Mouse (Mus musculus): Measurements from ENCODE around the gene Qdpr. TPM values are rescaled to one million over a fixed set of nuclear protein-coding genes. Genes with fewer than 3 reads are reported as not detected.
"Not testable (repeated sequence)": the region's sequence is repeated elsewhere in the genome, so short reads cannot be mapped to it uniquely, and the experiment has no call there.

Gene Qdpr
- total RNA-seq, 2 experiments from 2014 or later, result 54.0 to 57.9 TPM

DNA sequence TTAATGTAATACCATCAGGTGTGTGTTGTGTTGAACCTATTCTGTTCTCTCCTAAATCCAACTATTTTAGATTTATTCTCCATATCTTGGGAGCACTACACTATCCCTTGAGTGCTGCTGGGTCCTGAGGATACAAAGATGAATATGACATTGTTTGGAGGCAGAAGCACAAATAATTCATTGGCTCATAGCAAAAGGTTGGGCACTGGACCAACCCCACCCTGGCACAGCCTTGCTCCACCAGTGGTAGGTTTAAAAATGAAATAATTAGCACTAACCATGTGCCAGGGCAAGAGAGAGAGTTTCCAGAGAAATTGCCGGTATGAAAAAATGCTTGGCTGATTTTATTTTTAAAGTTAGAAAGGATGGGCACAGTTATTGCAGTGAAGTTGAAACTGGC is 23.5 kb upstream of the Qdpr start:
- intact Hi-C loops (cut with DNase I), result loop anchor here (2.0 to 10.0 kb wide), 2 partner anchors 195 to 871 kb away; partner anchors contain the start of gene Ncapg
- DNase-seq, result no peak

DNA sequence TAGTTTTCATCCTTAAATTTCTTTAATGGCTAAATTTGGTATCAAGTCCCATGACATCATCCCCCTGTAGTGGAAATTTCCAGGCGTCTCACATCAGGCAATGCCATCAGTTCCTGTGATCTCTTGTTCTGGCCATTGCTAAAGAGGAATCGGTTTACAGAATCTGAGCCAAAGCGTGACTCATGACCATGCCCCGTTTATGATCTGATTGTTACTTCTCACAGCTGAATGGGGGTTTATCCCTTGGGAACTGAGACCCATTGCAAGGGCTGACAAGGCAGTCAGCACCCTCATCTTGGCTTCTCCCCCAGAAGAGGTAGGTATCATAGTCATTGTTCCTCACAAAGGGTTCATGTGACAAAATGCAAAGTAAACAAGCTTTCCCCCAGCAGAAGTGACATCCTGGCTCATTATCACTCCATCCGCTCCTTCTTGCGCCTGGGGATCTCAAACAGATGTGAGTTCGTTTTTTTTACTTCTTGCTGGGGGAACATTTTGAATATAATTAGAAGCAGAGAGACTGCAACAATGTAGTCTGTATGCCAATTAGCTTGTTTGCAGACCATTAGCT is 22.9 kb upstream of the Qdpr start:
- no peak for DNase-seq
- intact Hi-C loops (cut with DNase I), result loop anchor here (2.0 to 10.0 kb wide), 2 partner anchors 196 to 872 kb away; partner anchors contain the start of gene Ncapg

DNA sequence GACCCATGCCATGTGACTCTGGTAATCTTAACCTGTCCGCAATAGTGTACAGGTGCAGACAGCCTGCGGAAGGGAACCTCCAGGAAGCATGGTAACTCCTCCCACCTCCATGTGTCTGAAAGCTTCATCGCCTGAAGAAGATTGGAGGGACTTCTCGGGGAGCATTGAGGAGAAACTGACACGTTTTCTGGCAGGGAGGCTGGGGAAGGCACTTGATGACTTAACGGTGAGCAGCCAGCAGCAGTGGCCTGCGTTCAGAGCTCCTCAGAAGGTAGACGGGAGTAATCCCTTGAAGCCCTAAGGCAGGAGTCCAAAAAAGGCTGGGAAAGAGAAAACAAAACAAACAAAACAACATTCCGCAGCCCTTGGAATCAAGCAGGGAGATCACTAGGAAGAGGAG is 4.4 kb upstream of the Qdpr start:
- intact Hi-C loops (cut with DNase I), result loop anchor here (5.0 kb wide), 1 partner anchor 38 kb away; the partner anchor contains the start of gene Lap3

DNA sequence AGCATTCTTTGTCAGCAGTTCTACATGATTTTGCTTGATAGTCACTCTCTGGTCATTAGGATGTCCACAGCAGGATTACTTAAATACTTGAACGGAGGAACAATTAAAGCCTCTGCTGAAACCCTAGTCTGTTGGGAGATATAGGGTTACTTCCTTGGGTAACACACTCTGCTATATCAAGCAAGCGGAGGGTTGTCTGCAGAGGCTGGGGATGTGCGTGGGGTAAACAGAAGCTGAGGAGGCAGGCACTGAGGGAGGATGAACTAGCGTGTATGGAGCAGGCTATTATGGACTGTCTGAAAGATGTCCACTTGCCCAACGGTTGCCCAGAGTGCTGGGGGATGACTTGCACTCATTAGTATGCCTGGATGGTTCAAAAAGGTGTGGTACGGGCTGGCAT is 3.4 kb upstream of the Qdpr start, which contains the start of gene Clrn2:
Gene Clrn2 (plus strand): TSS at position 301 of the 400 bp plus-strand sequence.
- no peak for DNase-seq
- intact Hi-C loops (cut with DNase I), result loop anchor here (5.0 kb wide), 1 partner anchor 39 kb away; the partner anchor contains the start of gene Lap3

More for the DNA sequence above, 4.4 kb upstream of the Qdpr start:
- no peak for DNase-seq

DNA sequence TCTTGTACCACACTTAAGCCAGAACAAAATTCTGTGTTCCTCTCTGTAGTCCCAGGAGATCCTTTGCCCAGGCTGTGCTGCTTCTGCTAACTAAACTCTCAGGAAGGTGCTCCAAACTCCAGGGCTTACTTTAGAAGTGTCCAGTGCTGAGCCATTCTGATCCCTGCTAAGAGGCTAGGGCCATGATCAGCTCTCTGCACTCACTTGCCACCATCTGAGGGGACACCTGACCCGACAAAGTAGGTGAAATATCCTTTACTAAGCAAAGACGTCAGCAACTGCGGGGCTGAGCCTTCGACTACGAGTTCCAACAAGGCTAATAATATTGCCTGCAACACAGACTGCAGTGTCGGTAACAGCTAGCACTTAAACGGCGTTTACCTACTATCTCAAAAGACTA is 830 bp downstream of the Qdpr start:
- intact Hi-C loops (cut with DNase I), result loop anchor here (10.0 kb wide), 1 partner anchor 406 kb away; the partner anchor contains the start of gene Lcorl
- DNase-seq, result no peak

DNA sequence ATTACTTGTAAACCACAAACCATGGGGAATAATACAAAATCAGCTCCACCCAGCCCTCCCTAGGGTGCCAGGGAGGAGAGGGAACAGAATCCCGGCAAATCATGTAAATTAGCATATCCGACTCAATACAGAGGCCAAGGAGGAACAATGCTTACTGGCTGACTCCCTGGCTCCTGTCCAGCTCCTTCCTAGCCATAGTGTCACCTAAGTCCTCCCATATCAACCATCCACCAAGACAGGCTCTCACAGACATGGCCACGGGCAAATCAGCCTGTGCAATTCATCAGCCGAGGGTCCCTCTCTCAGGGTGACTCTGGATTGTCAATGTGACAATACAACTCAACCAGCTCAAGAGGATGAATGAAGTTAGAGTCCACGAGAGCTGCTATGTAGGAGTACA is 1.4 kb downstream of the Qdpr start:
- intact Hi-C loops (cut with DNase I), result loop anchor here (10.0 kb wide), 1 partner anchor 406 kb away; the partner anchor contains the start of gene Lcorl
- no peak for DNase-seq

DNA sequence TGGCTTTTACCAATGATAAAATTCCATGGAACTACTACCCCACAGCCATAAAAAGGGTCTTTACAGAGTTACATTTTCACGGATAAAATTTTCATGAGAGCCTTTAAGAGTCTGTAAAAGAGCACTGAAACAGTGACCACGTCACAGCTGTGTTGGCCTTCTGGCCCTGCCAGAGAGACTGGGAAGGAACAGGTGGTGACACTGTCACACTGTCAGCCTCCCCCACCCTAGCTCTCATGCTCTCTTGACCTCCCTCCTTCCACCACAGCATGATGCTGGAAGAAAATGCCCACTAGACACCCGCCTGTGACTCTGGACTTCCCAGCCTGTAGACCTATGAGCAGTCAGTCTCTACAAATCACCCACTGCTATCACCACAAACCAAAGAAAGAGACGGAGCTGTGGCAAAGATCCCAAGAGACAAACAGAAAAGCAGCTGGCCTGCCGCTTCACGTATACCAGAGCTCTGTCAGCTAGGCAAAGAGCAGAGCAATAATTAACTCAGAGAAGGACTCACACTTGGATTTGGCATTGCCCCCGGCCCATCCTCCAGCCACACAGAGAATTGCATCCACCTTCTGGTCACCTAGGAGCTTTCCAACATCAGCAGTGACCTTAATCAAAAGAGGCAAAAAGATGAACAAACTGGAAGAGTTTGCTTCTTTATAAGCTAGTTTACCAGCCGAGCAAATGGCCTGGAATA is 5.8 kb downstream of the Qdpr start:
- intact Hi-C loops (cut with DNase I), result loop anchor here (10.0 kb wide), 1 partner anchor 411 kb away; the partner anchor contains the start of gene Lcorl
- no peak for DNase-seq

DNA sequence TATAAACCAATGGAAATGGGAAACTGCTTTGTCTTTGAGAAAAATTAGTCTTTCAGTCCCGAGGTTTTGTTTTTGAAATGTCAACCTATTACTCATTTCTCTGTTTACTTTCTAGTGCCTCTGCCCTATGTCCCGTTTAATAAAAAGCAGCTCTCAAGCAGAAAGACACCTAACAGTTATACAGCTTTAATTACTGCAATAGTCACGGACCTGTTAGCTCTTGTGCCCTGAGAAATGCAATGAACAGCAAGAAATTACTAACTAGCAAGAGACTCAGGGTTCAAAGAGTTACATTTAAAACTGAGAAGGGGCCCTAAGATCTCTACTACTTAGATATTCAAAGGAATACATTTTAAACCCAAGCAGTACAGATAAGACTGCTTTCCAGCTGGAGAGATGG is 8.3 kb downstream of the Qdpr start:
- intact Hi-C loops (cut with DNase I), result loop anchor here (10.0 kb wide), 1 partner anchor 413 kb away; the partner anchor contains the start of gene Lcorl
- DNase-seq, result no peak

DNA sequence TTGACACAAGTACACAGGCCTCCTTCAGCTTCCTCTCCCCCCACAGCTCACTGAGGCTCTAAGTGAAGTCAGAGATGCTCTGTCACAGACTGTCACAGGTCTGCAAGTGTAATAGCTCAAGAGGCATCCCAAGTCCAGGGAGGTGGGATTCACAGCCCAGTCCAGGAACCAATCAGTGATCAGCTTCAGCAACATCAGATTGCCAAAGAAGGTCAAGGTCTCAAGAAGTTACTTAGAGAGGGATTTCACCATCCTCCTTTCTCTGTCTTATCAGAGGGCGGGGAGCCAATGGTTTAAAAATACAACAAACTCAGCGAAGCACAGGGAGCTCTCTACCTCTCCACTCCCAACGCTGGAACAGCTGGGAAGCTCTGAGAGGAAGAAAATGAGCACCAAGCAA is 8.9 kb downstream of the Qdpr start:
- intact Hi-C loops (cut with DNase I), result loop anchor here (10.0 kb wide), 1 partner anchor 414 kb away; the partner anchor contains the start of gene Lcorl
- no peak for DNase-seq

DNA sequence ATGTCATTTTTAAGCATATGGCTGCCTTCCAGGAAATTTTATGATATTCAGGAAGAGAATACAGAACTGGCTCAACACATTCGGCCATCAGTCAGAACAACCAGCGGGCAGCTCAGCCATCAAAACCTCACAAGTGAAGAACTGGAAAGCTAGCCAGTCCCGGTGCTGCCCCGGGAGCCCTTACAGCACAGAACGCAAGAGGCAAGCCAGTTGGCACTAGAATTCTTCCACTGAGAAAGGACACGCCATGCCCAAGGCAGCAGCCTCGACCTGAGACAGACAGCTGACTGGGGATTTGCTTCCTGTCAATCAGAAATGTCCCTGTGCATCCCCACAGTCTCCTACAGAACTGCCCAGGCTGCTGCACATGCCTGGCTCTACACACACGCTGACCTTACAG is 11.7 kb downstream of the Qdpr start:
- DNase-seq, result no peak

DNA sequence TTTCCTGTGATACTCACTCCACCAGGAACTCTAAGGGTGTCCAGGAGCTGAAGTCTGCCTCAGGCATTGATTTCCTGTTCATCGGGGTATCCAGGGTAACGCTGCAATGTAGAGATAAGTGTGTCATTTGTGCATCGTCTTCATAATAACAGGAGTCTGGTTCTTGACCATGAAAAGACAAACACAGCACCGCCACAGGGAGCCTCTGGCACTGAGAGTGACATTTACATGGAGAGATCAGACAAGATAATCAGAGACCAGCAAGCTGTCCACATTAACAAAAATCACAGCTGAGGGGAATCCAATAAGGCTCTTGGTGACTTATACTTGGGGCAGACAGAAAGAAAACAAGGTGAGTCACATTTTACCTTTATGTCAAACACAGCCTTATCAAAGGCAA is 12.2 kb downstream of the Qdpr start:
- no peak for DNase-seq
- intact Hi-C loops (cut with DNase I), result no loop called here

More for the DNA sequence above, 11.7 kb downstream of the Qdpr start:
- intact Hi-C loops (cut with DNase I), result no loop called here

DNA sequence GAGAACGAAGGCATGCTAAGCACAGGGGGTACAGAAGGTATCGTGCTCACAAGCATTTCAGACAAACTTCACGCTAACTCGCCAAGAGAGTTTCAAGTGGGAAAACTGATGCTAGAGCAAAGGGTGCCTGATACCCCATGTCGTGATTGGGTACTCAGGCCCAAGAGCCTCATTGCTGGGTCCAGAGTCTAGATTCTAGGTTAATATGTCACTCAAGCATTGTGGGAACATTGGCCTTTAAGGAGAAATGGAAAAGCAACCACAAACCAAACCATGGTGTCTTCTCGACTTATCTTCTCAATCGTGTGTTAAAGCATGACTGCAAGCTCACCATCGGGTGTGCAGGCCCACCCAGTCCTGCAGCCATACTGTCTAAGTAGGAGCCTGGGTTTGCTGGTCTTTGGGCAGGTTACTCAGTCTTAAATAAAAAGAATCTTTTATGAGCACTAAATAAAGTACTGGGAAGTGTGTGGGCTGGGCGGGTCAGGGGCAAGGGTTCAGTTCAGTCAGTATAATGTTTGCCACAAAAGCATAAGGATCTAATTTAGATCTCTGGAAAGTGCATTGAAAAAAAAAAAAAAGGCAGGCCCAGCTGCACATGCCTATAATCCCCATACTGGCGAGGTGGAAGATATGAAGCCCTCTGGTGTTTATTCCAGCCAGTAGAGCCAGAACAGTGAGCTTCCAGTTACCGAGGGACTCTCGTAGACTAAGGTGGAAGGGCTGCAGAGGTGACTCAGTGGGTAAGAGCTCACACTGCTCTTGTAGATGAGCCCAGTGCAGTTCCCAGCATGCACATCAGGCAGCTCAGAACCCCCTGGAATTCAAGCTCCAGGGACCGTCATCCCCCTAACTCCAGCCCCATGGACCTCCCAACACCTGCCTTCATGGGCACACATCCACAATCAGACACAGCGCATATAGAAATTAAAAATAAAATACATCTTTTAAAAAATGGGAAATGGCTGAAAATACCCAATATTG is 13.8 kb downstream of the Qdpr start:
- intact Hi-C loops (cut with DNase I), result no loop called here
- DNase-seq, result no peak

DNA sequence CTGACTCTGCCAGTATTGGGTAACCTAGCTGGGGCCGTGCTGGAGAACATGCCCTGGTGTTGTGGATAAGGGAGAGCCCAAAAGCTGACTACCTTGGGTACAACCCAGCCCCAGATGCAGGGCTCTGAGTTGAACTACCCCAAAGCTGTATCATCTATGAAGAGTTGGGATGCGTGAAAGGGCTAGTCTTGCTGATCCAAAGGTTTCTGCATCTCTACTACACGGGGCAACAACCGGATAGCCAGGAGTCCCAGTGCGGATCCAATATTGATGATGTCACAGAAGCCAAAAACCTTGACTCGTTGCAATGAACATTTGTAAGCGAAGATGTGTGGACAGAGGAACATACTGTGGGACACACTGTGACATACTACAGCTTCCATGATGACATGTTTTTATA is 22.1 kb downstream of the Qdpr start:
- no peak for DNase-seq
- intact Hi-C loops (cut with DNase I), result no loop called here

DNA sequence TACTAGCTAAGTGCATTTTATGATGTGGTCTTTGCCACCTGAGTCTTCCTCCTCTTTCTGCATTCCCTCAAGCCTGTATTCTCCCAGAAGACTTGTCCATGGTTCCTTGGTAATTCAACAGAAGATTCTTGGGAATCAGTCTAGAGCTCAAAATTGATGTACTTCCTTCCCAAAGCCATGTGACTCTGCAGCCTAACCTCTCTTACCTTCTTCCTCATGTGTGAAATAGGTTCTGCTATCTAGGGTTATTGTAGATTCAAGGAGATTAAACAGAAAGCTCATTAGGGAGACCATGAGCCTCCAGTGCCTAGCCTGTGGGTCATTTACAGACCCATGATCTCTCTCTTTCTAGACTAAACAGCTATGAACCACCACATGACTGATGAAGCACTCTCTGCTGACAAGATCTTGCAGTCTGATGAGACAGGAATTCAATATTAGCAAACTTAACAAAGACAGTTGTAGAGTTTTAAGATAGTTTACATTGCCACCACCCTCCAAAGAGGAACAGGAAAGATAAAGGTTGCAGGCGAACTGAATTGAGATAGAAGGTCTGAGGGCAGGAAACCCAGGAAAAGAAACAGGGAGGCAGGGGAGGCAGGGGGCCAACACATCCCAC is 23.5 kb downstream of the Qdpr start:
- no peak for DNase-seq
- intact Hi-C loops (cut with DNase I), result no loop called here

DNA sequence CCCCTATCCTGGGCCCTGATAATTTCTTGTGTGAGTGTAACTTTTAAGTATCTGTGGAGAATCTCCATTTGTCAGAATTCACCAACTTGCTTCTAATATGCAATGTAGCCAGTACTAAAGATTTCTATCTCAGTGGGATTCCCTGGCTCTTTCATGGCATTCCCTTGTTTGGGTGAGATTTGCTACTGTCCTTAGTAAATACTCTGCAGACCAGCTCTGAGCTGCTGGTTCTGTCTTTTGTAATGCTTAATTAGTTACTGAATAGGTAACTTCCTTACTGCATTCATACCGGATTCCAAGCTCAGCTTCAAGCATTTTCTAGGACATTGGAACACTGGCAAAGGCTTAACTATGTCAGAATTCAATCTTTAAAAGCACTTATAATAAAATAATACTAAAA is 24.3 kb downstream of the Qdpr start:
- intact Hi-C loops (cut with DNase I); DNase-seq: not testable (repeated sequence)

DNA sequence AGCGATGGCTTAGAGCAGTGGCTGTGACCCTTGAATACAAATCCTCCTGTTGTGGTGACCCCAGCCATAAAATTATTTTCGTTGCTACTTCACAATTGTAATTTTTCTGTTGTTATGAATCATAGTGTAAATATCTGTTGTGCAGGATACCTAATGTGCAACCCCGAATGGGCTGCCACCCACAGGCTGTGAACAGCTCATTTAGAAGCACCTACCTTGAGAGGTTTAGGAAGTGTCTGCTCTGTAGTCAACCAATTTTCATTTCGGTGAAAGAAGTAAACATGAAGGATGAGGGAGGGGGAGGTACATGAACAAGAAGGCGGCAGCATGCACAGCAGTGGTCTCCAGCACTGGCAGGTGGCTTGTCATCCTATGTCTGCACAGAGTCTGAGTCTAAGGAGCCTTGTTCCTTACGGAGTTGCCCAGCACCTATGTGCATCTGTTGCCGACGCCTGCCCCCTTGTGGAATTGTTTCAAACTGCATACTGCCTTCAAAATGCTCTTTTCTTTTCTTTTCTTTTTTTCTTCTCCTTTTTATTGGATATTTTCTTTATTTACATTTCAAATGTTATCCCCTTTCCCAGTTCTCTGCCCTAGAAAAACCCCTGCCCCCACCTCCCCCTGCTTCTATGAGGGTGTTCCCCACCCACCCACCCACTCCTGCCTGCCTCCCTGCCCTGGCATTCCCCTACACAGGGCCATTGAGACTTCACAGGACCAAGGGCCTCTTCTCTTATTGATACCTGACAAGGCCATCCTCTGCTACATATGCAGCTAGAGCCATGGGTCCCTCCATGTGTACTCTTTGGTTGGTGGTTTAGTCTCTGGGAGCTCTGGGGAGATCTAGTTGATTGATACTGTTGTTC is 25.8 kb downstream of the Qdpr start:
- peak in 1 of 2 experiments; percentile 16 for DNase-seq
- intact Hi-C loops (cut with DNase I), result loop anchor here (5.0 kb wide), 1 partner anchor 1142 kb away; no protein-coding TSS in a partner anchor

DNA sequence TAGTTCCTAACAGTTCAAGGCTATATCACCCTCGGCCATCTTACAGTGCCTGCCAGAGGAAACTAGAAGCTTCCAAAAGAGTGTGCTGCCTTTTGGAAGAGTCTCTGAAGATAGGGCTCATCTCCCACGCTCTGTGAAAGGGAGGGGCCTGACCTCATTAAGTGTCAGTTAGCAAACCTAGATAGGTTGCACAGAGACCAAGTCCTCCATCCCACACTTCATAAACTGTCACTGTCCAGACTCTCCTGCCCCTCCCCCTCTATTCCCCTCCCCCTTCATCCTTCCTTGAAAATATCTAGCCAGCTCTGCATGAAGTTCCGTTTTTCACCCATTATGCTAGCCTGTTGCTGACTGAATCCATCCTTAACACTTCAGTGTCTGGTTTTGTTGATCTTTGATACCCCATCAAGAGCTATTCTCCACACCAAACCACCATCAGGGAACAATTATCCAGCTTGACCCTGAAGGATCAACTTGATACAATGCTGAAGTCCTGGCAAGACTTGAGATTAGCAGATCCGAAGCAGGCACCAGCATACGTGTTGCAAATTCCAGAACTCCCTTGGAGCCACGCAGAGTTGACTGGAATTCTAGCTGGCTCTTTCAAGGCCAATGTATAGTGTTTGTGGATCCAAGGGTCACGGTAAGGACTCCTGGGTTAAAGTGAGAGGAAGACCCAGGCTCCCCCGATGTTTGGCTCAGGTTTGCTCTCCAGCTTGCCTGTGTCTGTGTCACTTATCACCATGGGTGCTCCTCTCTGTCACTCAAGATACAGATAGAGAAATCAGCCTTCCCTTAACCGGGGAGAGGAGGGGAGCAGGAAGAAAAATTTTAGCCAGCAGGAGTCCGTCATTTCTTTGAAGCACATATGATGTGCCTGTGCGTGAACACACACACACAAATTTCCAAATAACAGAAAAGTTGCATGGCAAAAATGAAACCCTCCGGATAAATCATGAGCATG is 27.9 kb downstream of the Qdpr start:
- no peak for DNase-seq
- intact Hi-C loops (cut with DNase I), result loop anchor here (5.0 kb wide), 1 partner anchor 1140 kb away; no protein-coding TSS in a partner anchor

Data from gastrocnemius, postnatal 36 days (tissue).